Mouse (Mus musculus) ES-Bruce4 (cell line): ENCODE measurements at regions not wholly inside any gene's neighbourhood (a gene's known extent, or its start where the extent isn't known, plus 50 kb on each side); places are given as distances from the start of the nearest gene placed in this dataset.

Source experiments
- CTCF ChIP-seq: IDR thresholded peaks from one replicate; pipeline ENCODE4 v1.8.1; 2011; ENCODE audit warnings: low read depth, low read length
- EP300 ChIP-seq: IDR thresholded peaks from 2 replicates; pipeline ENCODE4 v1.6.1; 2011; ENCODE audit warnings: low read depth, low read length; ENCODE audit not compliant: insufficient read depth
- POLR2A ChIP-seq: IDR thresholded peaks from one replicate; pipeline ENCODE4 v1.8.1; 2011; ENCODE audit warnings: low read length; ENCODE audit not compliant: insufficient read depth

- TF ChIP-seq CTCF (no peak), POLR2A (no peak), EP300 (no peak)
Measured at GRCm38 (mm10) chr12:32760627-32761026, 58.7 kb upstream of the Nampt start.
